In the genomic region with DNA sequence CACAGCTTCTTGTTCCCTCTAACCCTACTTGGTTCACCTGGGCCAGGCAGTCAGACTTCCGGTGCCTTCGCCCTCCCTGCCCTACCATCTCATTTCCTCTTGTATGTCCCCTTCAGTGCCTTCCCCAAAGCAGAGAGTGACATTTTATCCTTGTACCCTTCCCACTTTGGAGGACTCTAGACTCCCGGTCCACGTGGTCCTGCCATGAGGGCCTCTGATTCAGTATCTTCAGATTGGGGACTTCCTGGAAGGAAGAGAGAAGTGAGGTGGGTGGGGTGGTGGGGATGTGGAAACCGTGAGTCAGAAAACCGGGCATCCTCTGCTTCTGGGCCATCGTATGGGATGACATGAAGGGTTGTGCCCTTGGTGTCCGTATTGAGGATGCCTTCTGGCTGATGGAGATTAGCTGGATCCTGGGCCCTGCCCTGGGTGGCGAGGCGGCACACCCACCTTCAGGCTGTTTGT, we compare ENCODE assay signal across 8 mouse cellular contexts. TPM values are rescaled to one million over a fixed set of nuclear protein-coding genes. Genes with fewer than 3 reads are reported as not detected.
DNase-seq lines count a peak whose midpoint lies in the region; ATAC-seq lines count a peak whose summit lies in the region.

No protein-coding gene starts in this region.

- peak; percentile 14 for DNase-seq in kidney, adult 11 months
- DNase-seq in kidney, postnatal 10 days, result no peak
- peak; percentile 65 to 82 for DNase-seq in spleen, postnatal 36 days (ENCODE audit: low spot score in 2 of 2)
- no peak for DNase-seq in left cerebral cortex, adult 11 months (ENCODE audit: low spot score)
- DNase-seq in layer of hippocampus, adult 18-20 months (ENCODE audit: low spot score in 2 of 2), result no peak

- H3K4me2 ChIP-seq in kidney, embryonic 16.5 days (replicated peaks; ENCODE audit: low read depth, low read length), result peak overlapping the region; percentile 98

- peaks cover 8% of the 10 kb centered on the region for H3K36me3 ChIP-seq in kidney, embryonic 16.5 days (ENCODE audit: insufficient read depth, low read length)
- H3K36me3 ChIP-seq in megakaryocyte, embryonic 14.5 days (replicated peaks; ENCODE audit: low read length), result peaks cover 33% of the 10 kb centered on the region

- H3K9ac ChIP-seq in kidney, embryonic 16.5 days (replicated peaks; ENCODE audit: low read length), result peak overlapping the region; percentile 84

- H3K27me3 ChIP-seq in kidney, embryonic 16.5 days (ENCODE audit: insufficient read depth, low read length), result no peaks in the 10 kb centered on the region
- H3K27me3 ChIP-seq in megakaryocyte, embryonic 14.5 days (replicated peaks), result no peaks in the 10 kb centered on the region

- H3K4me3 ChIP-seq in kidney, embryonic 16.5 days (ENCODE audit: low read length), result peak overlapping the region; percentile 74
- H3K4me3 ChIP-seq in megakaryocyte, embryonic 14.5 days (replicated peaks), result peak overlapping the region; percentile 98

- ATAC-seq in granulocyte monocyte progenitor cell, adult 5-6 weeks (replicated peaks; ENCODE audit: poor library complexity, severe bottlenecking), result peak; percentile 49
- ATAC-seq in kidney, embryonic 16.5 days (ENCODE audit: low FRiP score, low TSS enrichment), result no peak

- H3K9me3 ChIP-seq in kidney, embryonic 16.5 days (ENCODE audit: low read length), result no peaks in the 10 kb centered on the region
- no peaks in the 10 kb centered on the region for H3K9me3 ChIP-seq in megakaryocyte, embryonic 14.5 days

- peaks cover 30% of the 10 kb centered on the region for H3K4me1 ChIP-seq in kidney, embryonic 16.5 days (ENCODE audit: insufficient read depth, low read length)
- H3K4me1 ChIP-seq in megakaryocyte, embryonic 14.5 days, result peaks cover 67% of the 10 kb centered on the region

- peak overlapping the region; percentile 48; the same call in 1 of the 2 replicates for H3K27ac ChIP-seq in kidney, embryonic 16.5 days (ENCODE audit: low read length)

- WGBS in kidney, embryonic 16.5 days, result 27% methylated on average over 10 of the region's 10 CpGs

RNA-seq across cellular contexts. Expression of gene Slc1a5, which starts 2.1 kb away (rescaled TPM):
- total RNA-seq in granulocyte monocyte progenitor cell, adult 5-6 weeks (2014; fragmentation: Nextera tagmentation), result 110 and 118 TPM in 2 replicates
- 46.4 and 47.2 TPM in 2 replicates for total RNA-seq in granulocyte monocyte progenitor cell, adult 5-6 weeks (2017)
- polyA plus RNA-seq in kidney, embryonic 16.5 days (2015; fragmentation: Nextera tagmentation; extraction: Ambion mirVana), result 49.2 and 51.0 TPM in 2 replicates
- 35.2 and 52.2 TPM in 2 replicates for polyA plus RNA-seq in megakaryocyte, embryonic 14.5 days (2012; ENCODE audit: insufficient read depth, low replicate concordance)
- total RNA-seq in layer of hippocampus, adult 18-20 months (2021), result 1 to 10 TPM; 2.0 to 2.9 TPM

RNA-seq across cellular contexts. Expression of gene Strn4, which starts 32.4 kb away (rescaled TPM):
- 36.8 and 50.4 TPM in 2 replicates for total RNA-seq in granulocyte monocyte progenitor cell, adult 5-6 weeks (2014; fragmentation: Nextera tagmentation)
- total RNA-seq in granulocyte monocyte progenitor cell, adult 5-6 weeks (2017), result 47.0 and 63.5 TPM in 2 replicates
- polyA plus RNA-seq in kidney, embryonic 16.5 days (2015; fragmentation: Nextera tagmentation; extraction: Ambion mirVana), result 98.4 and 111 TPM in 2 replicates
- 83.0 and 118 TPM in 2 replicates for polyA plus RNA-seq in megakaryocyte, embryonic 14.5 days (2012; ENCODE audit: insufficient read depth, low replicate concordance)
- total RNA-seq in layer of hippocampus, adult 18-20 months (2021), result 100 to 1,000 TPM; 260 to 290 TPM

RNA-seq across cellular contexts. Expression of gene Fkrp, which starts 33.3 kb away (rescaled TPM):
- 8.1 and 10.5 TPM in 2 replicates for total RNA-seq in granulocyte monocyte progenitor cell, adult 5-6 weeks (2014; fragmentation: Nextera tagmentation)
- total RNA-seq in granulocyte monocyte progenitor cell, adult 5-6 weeks (2017), result 9.3 and 11.0 TPM in 2 replicates
- polyA plus RNA-seq in kidney, embryonic 16.5 days (2015; fragmentation: Nextera tagmentation; extraction: Ambion mirVana), result 36.3 and 36.6 TPM in 2 replicates
- 14.8 and 21.1 TPM in 2 replicates for polyA plus RNA-seq in megakaryocyte, embryonic 14.5 days (2012; ENCODE audit: insufficient read depth, low replicate concordance)
- 10 to 100 TPM; 46.7 to 46.9 TPM for total RNA-seq in layer of hippocampus, adult 18-20 months (2021)

RNA-seq across cellular contexts. Expression of gene Ap2s1, which starts 45.0 kb away (rescaled TPM):
- 141 and 168 TPM in 2 replicates for total RNA-seq in granulocyte monocyte progenitor cell, adult 5-6 weeks (2014; fragmentation: Nextera tagmentation)
- total RNA-seq in granulocyte monocyte progenitor cell, adult 5-6 weeks (2017), result 102 and 128 TPM in 2 replicates
- polyA plus RNA-seq in kidney, embryonic 16.5 days (2015; fragmentation: Nextera tagmentation; extraction: Ambion mirVana), result 269 and 282 TPM in 2 replicates
- polyA plus RNA-seq in megakaryocyte, embryonic 14.5 days (2012; ENCODE audit: insufficient read depth, low replicate concordance), result 1,190 and 1,969 TPM in 2 replicates
- 100 to 1,000 TPM; 257 to 266 TPM for total RNA-seq in layer of hippocampus, adult 18-20 months (2021)

RNA-seq across cellular contexts. Expression of gene Prkd2, which starts 59.4 kb away (rescaled TPM):
- total RNA-seq in granulocyte monocyte progenitor cell, adult 5-6 weeks (2014; fragmentation: Nextera tagmentation), result 9.6 and 14.6 TPM in 2 replicates
- 3.4 and 11.9 TPM in 2 replicates for total RNA-seq in granulocyte monocyte progenitor cell, adult 5-6 weeks (2017)
- polyA plus RNA-seq in kidney, embryonic 16.5 days (2015; fragmentation: Nextera tagmentation; extraction: Ambion mirVana), result 16.2 and 17.8 TPM in 2 replicates
- 54.4 and 70.1 TPM in 2 replicates for polyA plus RNA-seq in megakaryocyte, embryonic 14.5 days (2012; ENCODE audit: insufficient read depth, low replicate concordance)
- 1 to 10 TPM; 4.7 to 6.1 TPM for total RNA-seq in layer of hippocampus, adult 18-20 months (2021)

Comparison
In these comparisons a context has a peak if more than half of its experiments do, and no peak if none do; other contexts are left out.
1. DNase-seq: peak in kidney, adult 11 months (single experiment) and spleen, postnatal 36 days (2 of 2); none in kidney, postnatal 10 days (single experiment), left cerebral cortex, adult 11 months (single experiment) and layer of hippocampus, adult 18-20 months (0 of 2).
2. RNA of gene Slc1a5, which starts 2.1 kb away (total RNA-seq): 46.4 to 118 TPM in granulocyte monocyte progenitor cell, adult 5-6 weeks; 2.0 to 2.9 TPM in layer of hippocampus, adult 18-20 months; every median in the first group is over 10 times any median in the second.
3. RNA of gene Strn4, which starts 32.4 kb away (total RNA-seq): 260 to 290 TPM in layer of hippocampus, adult 18-20 months; 36.8 to 63.5 TPM in granulocyte monocyte progenitor cell, adult 5-6 weeks; every median in the first group is over 4 times any median in the second.